Mouse (Mus musculus) limb, embryonic 10.5 days (tissue): ENCODE results near the gene Hdac11. TPM values are rescaled to one million over a fixed set of nuclear protein-coding genes. Genes with fewer than 3 reads are reported as not detected.

Experiments used
- DNase-seq: peaks from one replicate; pipeline ENCODE4 v3.0.0-alpha.2; 2017; ENCODE audit warnings: low spot score
- H3K27ac ChIP-seq: fragments of 300-500 bp; sonication (generic); 2 replicates; pipeline ENCODE4 v1.5.1; 2016; ENCODE audit warnings: mild to moderate bottlenecking
- H3K27me3 ChIP-seq: fragments of 300-500 bp; sonication (generic); 2 replicates; pipeline ENCODE4 v1.6.1; 2016; ENCODE audit warnings: low read depth, mild to moderate bottlenecking; ENCODE audit not compliant: poor library complexity, severe bottlenecking
- H3K36me3 ChIP-seq: fragments of 300-500 bp; sonication (generic); 2 replicates; pipeline ENCODE4 v1.6.1; 2016; ENCODE audit warnings: mild to moderate bottlenecking, moderate library complexity
- H3K4me1 ChIP-seq: fragments of 300-500 bp; sonication (generic); 2 replicates; pipeline ENCODE4 v1.6.1; 2016
- H3K4me3 ChIP-seq: fragments of 300-500 bp; sonication (generic); 2 replicates; pipeline ENCODE4 v1.5.1; 2016; ENCODE audit warnings: mild to moderate bottlenecking, moderate library complexity
- H3K9me3 ChIP-seq: fragments of 300-500 bp; sonication (generic); replicated peaks from 2 replicates; pipeline ENCODE4 v1.6.1; 2016; ENCODE audit warnings: mild to moderate bottlenecking
- WGBS: fragments of 180-500 bp; shearing (Covaris S2); methylation state at CpG from one replicate; pipeline ENCODE4 v1.1.7; 2016; 5-methylcytosine and 5-hydroxymethylcytosine counted together
- polyA plus RNA-seq: library from polyadenylated mRNA; unstranded; fragments of >200 nt; fragmentation: Nextera tagmentation; extraction: Ambion mirVana; gene quantifications from 2 replicates; pipeline ENCODE4 v1.2.1, GENCODE M21; 2016

The Hdac11 gene
- polyA plus RNA-seq, 1 experiment from 2014 or later = 12.8 TPM

DNA sequence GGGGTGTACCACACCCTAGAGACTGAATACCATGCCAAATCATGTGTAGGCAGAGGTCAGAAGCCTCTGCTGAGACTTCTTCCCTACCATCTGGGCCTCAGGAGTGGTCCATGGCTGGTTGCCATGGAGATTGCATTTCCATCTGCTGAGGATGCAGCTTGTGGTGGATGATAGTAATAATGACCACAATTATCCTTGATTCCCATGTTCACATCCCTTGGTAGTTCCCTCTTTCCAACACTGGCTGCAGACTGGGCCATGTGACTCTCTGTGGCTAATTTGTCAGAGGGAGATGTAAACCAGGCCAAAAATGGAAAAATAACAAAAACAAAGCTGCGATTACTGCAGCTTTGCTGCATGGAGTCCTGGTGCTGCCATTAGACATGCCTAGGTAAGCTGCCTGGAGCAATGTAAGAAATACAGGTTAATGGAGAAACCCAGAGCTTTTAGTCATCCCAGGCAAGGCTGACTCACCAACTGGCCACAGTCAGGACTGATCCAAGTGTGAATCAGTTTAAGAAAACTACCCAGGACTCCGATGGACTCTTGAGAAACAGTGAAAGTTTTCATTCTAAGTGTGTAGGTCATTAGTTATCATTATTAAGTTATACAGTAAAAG, 9.2 kb upstream of the Hdac11 start:
- Histone ChIP-seq H3K27ac (no peak overlapping the region), H3K27me3 (0 out of 2 replicates have a peak, but pooled peaks cover 4% of the 10 kb centered on the region), H3K4me3 (no peak overlapping the region), H3K4me1 (peaks cover 11% of the 10 kb centered on the region), H3K36me3 (no peaks in the 10 kb centered on the region), H3K9me3 (no peaks in the 10 kb centered on the region)
- no peak for DNase-seq
- WGBS = 88% methylated on average over 2 of the region's 2 CpGs

DNA sequence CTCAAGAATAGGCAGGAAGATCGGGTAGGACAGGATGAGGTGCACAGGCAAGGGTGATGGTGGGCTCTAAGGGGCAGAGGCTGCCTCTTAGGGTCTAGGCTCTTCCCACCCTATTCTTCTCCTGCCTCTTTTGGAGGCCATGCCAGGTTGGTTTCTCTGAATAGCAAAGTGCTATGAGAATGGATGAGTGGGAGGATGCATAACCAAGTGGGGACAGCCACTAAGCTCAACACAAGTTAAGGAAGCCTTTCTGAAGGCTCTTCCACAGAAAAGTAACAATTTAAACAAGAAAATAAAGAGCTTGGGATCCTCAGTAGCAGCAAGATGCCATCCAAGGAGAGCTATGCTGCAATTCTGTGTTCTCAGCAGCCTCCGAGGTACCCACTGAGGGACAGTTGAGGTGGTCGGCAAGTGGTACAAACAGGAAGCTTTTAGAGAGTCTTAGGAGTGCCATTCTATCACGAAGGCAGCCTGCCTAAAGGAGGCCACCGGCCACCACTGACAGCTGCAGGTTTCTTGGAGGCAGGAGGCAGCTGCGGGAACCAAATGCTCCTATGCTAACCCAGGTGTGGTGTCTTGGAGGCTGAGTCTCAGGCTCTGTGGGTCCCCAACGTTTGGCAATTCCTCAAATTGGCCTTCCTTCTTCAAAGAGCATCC, 3.4 kb upstream of the Hdac11 start:
- no peak for DNase-seq
- H3K4me1 ChIP-seq = peaks cover 41% of the 10 kb centered on the region
- WGBS = 42% methylated on average over 7 of the region's 7 CpGs
- peaks cover 5% of the 10 kb centered on the region; the same call in 1 of the 2 replicates for H3K27me3 ChIP-seq
- no peaks in the 10 kb centered on the region for H3K9me3 ChIP-seq
- H3K36me3 ChIP-seq = no peaks in the 10 kb centered on the region
- peak overlapping the region; percentile 45 for H3K4me3 ChIP-seq
- peak overlapping the region; percentile 68; the same call in 1 of the 2 replicates for H3K27ac ChIP-seq

DNA sequence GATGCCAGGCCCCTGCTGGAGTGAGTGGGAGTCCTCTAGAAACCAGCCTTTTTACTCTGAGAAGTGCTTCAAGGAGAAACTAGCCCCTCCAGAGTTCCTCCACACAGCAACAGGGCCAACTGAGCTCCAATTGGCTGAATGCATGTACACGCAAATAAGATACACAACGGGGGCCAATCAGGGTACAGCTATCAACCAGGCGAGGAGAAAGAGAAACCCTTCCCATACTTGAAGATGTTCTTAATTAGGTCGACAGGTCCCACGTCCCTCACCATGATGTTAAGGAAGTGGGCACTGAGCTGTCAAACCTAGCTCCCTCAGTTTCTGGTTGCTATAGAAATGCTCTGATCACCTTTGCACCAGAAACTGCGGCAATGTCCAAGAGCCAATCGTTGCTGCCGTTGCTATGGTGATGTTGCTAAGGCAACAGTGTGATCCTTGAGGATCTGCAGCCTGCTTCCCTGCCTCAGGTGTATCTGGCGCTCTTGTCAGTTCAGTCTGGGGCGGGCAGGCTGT, 2.9 kb upstream of the Hdac11 start:
- peak; percentile 74 for DNase-seq
- 3% methylated on average over 10 of the region's 10 CpGs for WGBS
- peaks cover 5% of the 10 kb centered on the region; the same call in 1 of the 2 replicates for H3K27me3 ChIP-seq
- H3K4me3 ChIP-seq = peak overlapping the region; percentile 45
- H3K9me3 ChIP-seq = no peaks in the 10 kb centered on the region
- no peaks in the 10 kb centered on the region for H3K36me3 ChIP-seq
- H3K4me1 ChIP-seq = peaks cover 47% of the 10 kb centered on the region
- H3K27ac ChIP-seq = peak overlapping the region; percentile 68

DNA sequence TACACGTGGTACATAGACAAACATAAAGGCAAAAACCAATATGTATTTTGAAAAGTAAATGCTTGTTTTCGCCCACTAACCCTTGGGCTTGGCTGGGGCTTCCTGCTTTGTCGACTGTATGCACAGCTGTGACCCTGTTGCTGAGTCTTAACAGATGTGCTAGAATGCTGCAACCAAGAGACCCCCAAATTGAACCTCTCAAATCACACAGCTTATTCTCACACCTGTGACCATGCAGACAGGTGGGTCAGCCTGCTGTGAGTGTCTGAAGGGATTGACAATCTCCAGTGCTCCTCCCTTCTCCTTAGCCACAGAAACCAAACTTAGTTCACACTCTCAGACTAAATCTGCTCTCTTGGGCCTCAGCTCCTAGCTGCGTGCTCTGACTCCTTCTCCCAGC, 1.8 kb upstream of the Hdac11 start:
- Histone ChIP-seq H3K36me3 (peaks cover 6% of the 10 kb centered on the region; the same call in 1 of the 2 replicates), H3K27me3 (peaks cover 5% of the 10 kb centered on the region; the same call in 1 of the 2 replicates), H3K4me1 (peaks cover 57% of the 10 kb centered on the region), H3K27ac (no peak overlapping the region), H3K9me3 (no peaks in the 10 kb centered on the region), H3K4me3 (no peak overlapping the region)
- WGBS = 70% methylated on average over 4 of the region's 4 CpGs
- DNase-seq = no peak

DNA sequence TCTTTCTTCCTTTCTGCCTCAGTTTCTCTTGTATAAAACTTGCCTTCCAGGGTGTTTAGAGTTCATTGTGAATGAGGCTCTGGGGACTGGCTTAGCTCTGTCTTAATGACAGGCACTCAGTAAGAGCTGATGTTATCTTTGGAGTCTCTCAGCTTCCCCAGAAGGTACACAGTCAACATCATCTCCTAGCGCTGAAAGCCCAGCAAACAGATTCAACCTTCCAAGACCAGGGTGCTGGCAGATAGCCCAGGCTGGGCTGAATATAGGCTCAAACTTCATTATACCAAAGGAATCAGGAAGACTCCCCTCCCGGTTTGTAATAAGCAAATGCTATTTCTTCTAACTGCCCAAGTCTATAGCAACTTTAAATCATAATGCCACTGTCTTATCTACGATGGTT, 1.2 kb upstream of the Hdac11 start:
- WGBS = 80% methylated on average over 3 of the region's 3 CpGs
- Histone ChIP-seq H3K4me3 (no peak overlapping the region), H3K4me1 (peaks cover 62% of the 10 kb centered on the region), H3K27me3 (peaks cover 5% of the 10 kb centered on the region; the same call in 1 of the 2 replicates), H3K9me3 (no peaks in the 10 kb centered on the region), H3K36me3 (peaks cover 6% of the 10 kb centered on the region; the same call in 1 of the 2 replicates), H3K27ac (0 out of 2 replicates have a peak overlapping the region, but pooled peaks have one; percentile 5)
- no peak for DNase-seq

DNA sequence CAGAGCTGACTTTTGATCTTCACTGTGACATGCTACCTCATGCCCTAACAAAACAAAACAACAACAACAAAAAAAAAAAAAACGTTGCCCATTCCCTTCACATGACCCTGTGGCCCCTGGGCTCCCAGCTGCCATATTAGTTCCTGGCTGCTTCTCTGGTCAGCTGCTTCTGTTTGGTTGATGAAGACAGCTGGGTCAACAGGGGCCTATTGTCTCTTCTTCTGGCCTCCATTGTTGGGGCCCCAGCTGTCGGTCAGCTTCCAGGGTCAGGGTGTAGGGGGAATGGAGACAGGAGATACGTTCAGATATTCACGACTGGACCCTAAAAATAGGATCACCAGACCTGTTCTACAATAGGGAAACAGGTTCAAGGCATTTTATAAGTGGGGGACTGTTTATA, 403 bp upstream of the Hdac11 start:
- Histone ChIP-seq H3K4me1 (peaks cover 69% of the 10 kb centered on the region), H3K27ac (peak overlapping the region; percentile 95; the same call in 1 of the 2 replicates), H3K27me3 (peaks cover 5% of the 10 kb centered on the region; the same call in 1 of the 2 replicates), H3K36me3 (peaks cover 6% of the 10 kb centered on the region; the same call in 1 of the 2 replicates), H3K4me3 (peak overlapping the region; percentile 78), H3K9me3 (no peaks in the 10 kb centered on the region)
- DNase-seq = no peak
- WGBS = 30% methylated on average over 4 of the region's 4 CpGs

DNA sequence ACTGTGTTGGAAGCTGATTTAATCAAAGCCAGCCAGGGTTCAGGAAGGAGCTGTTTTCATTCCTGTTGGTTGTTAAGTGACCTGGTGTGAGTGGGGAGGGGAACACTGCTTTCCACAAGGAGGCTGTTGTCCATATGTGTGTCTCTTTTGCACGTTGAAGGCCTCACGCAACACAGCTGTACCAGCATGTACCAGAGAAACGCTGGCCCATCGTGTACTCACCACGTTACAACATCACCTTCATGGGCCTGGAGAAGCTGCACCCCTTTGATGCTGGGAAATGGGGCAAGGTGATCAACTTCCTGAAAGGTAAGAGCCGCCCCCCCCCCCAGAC, 739 bp downstream of the Hdac11 start:
- WGBS = 41% methylated on average over 6 of the region's 6 CpGs
- H3K27ac ChIP-seq = peak overlapping the region; percentile 95
- H3K4me3 ChIP-seq = peak overlapping the region; percentile 78
- peaks cover 78% of the 10 kb centered on the region for H3K4me1 ChIP-seq
- H3K27me3 ChIP-seq = peaks cover 2% of the 10 kb centered on the region; the same call in 1 of the 2 replicates
- DNase-seq = no peak
- no peaks in the 10 kb centered on the region for H3K9me3 ChIP-seq
- H3K36me3 ChIP-seq = peaks cover 6% of the 10 kb centered on the region; the same call in 1 of the 2 replicates

DNA sequence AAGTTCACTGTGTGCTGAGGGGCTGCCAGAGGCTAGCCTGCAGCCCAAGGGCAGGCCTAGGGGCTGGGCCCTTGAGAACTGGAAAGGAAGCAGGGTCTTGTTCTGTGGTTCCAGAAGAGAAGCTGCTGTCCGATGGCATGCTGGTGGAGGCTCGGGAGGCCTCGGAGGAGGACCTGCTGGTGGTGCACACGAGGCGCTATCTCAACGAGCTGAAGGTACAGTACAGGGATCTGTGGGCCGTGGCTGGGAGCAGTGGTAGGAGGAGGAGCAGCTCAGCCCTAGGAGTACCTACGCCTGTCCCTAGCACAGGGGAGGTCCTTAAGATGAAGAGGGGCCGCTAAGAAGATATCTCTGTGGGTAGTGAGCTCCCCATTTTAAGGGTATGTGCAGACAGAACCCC, 2.6 kb downstream of the Hdac11 start:
- peaks cover 63% of the 10 kb centered on the region for H3K4me1 ChIP-seq
- H3K27ac ChIP-seq = peak overlapping the region; percentile 95
- DNase-seq = no peak
- H3K36me3 ChIP-seq = peaks cover 9% of the 10 kb centered on the region; the same call in 1 of the 2 replicates
- H3K4me3 ChIP-seq = peak overlapping the region; percentile 12; the same call in 1 of the 2 replicates
- H3K27me3 ChIP-seq = no peaks in the 10 kb centered on the region; the same call in 1 of the 2 replicates
- WGBS = 82% methylated on average over 9 of the region's 9 CpGs
- no peaks in the 10 kb centered on the region for H3K9me3 ChIP-seq

DNA sequence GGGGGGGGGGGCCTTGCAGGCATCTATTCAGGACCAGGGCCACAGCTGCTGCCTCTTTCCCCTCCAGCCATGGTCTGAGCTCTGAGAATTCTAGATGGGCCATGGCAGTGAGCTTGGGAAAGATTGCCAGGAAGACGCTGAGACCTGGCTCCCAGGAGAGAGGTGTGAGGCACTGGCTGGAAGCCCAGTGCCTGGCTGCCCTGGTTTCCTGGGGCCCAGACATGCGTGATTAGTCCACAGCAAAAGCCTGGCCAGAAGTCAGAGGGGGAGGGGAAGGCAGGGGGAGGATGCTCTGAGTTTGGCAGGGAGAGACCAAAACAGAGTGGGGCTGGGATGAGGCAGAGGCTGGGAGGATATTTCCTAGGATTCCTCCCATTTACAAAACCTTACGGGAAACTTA, 3.9 kb downstream of the Hdac11 start:
- WGBS = 44% methylated on average over 3 of the region's 3 CpGs
- Histone ChIP-seq H3K4me1 (peaks cover 58% of the 10 kb centered on the region), H3K27ac (peak overlapping the region; percentile 50), H3K4me3 (no peak overlapping the region; the same call in 1 of the 2 replicates), H3K9me3 (no peaks in the 10 kb centered on the region), H3K36me3 (peaks cover 9% of the 10 kb centered on the region; the same call in 1 of the 2 replicates), H3K27me3 (no peaks in the 10 kb centered on the region; the same call in 1 of the 2 replicates)
- no peak for DNase-seq

DNA sequence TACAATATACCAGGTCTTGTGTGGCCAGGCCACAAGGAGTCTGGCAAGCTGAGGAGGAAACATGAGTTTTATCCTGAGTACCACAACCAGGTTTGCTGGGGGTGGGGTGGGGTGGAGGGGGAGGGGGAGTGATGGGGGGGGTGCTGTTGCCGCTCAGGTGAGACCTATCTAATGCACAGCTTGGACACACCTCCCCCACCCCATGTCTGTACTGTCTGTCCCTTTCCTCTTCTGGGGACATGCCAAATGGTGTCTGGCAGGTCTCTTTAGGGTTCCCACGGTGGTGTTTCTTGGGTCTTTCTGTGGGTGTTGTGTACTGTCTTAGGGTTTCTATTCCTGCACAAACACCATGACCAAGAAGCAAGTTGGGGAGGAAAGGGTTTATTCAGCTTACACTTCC, 4.5 kb downstream of the Hdac11 start:
- H3K4me1 ChIP-seq = peaks cover 57% of the 10 kb centered on the region
- H3K36me3 ChIP-seq = peaks cover 11% of the 10 kb centered on the region
- 79% methylated on average over 2 of the region's 2 CpGs for WGBS
- H3K9me3 ChIP-seq = no peaks in the 10 kb centered on the region
- H3K4me3 ChIP-seq = no peak overlapping the region
- H3K27ac ChIP-seq = no peak overlapping the region
- DNase-seq = no peak
- no peaks in the 10 kb centered on the region for H3K27me3 ChIP-seq

DNA sequence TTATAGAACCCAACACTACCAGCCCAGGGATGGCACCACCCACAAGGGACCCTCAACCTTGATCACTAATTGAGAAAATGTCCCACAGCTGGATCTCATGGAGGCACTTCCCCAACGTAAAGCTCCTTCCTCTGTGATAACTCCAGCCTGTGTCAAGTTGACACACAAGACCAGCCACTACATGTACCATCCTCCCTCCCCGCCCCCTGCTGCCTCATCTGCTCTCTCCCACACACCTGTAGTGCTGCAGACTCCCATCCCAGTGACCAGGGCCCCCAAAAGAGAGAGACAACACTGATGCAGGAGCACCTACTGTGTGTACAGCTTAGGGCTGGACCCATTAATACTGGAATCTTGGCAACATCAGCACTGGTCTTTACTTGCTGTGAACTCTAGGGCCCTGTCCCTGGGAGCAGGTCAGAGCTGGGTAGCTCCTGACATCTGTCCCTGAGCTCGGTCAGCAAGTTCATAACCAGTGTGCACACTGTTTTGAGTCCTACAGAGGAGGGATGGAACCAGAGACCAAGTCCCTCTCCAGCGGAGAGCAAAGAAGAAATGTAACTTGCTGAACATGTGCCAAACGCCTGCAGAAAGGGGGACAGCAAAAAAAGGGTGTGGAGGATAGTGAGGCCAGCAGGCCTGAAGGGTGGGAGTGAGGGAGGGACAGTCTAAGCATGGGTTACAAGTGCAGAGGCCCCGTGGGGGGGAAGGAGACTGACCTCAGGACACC, 5.2 kb downstream of the Hdac11 start:
- DNase-seq = no peak
- WGBS = 81% methylated on average over 6 of the region's 6 CpGs
- H3K27ac ChIP-seq = no peak overlapping the region
- no peaks in the 10 kb centered on the region for H3K9me3 ChIP-seq
- H3K36me3 ChIP-seq = peaks cover 15% of the 10 kb centered on the region
- H3K27me3 ChIP-seq = no peaks in the 10 kb centered on the region
- H3K4me1 ChIP-seq = peaks cover 50% of the 10 kb centered on the region
- no peak overlapping the region for H3K4me3 ChIP-seq

DNA sequence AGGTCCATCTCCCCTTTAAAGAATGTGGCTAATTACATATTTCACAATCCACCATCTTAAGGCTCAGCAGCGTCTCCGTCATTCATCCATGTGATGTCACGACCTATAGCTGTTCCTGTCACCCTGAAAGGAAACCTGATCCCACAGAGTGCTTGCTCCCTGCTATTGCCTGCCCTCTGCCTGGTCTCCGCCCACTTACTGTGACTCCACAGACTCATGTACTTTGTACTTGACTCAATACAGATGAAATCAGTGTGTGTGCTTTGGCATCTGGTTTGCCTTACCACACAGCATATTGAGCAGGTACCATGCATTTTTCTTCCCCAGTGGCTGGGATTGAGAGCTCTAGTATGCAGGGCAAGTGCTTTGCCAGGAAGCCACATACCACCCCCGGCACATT, 5.8 kb downstream of the Hdac11 start:
- H3K4me3 ChIP-seq = no peak overlapping the region
- H3K36me3 ChIP-seq = peaks cover 17% of the 10 kb centered on the region
- no peak overlapping the region for H3K27ac ChIP-seq
- WGBS = 80% methylated on average over 5 of the region's 5 CpGs
- no peak for DNase-seq
- no peaks in the 10 kb centered on the region for H3K27me3 ChIP-seq
- H3K9me3 ChIP-seq = no peaks in the 10 kb centered on the region
- peaks cover 44% of the 10 kb centered on the region for H3K4me1 ChIP-seq
